Mouse (Mus musculus) liver, embryonic 14.5 days (tissue): Measurements from ENCODE around the gene Rraga.

Source experiments
- CTCF ChIP-seq: IDR thresholded peaks from 2 replicates; pipeline ENCODE4 v1.5.1; 2016; ENCODE audit warnings: antibody characterized with exemption, low read depth, control low read depth
- EP300 ChIP-seq: IDR thresholded peaks from 2 replicates; pipeline ENCODE4 v1.6.1; 2016; ENCODE audit warnings: antibody characterized with exemption, low read depth

- TF ChIP-seq CTCF (no peak), EP300 (no peak)
Observed at GRCm38 (mm10) chr4:86559006-86559405, 16.5 kb upstream of the Rraga start.
